Mouse (Mus musculus) lung, adult 2 months (tissue): ENCODE data around the gene Atg7.

Experiments used
- CTCF ChIP-seq: fragments of 200-500 bp; IDR thresholded peaks from 2 replicates; pipeline ENCODE4 v1.5.1; 2011; ENCODE audit warnings: mild to moderate bottlenecking, low read length, control low read depth; ENCODE audit not compliant: insufficient read depth
- POLR2A ChIP-seq: fragments of 200-500 bp; IDR thresholded peaks from 2 replicates; pipeline ENCODE4 v1.6.1; 2011; ENCODE audit warnings: low read depth, mild to moderate bottlenecking, control low read depth, low read length, borderline replicate concordance; ENCODE audit errors: extremely low read depth

GRCm38 (mm10) chr6:114663707-114664106, 20.8 kb downstream of the Atg7 start:
- TF ChIP-seq CTCF (no peak), POLR2A (no peak)
